Mouse (Mus musculus): ENCODE results near the gene Atat1. TPM values are rescaled to one million over a fixed set of nuclear protein-coding genes. Genes with fewer than 3 reads are reported as not detected.
A peak's percentile ranks its signal among the peaks of the same experiment; 100 is the strongest.

The Atat1 gene
- total and polyA plus RNA-seq, 3 experiments = 6.0 to 22.0 (median 6.0) TPM

- Histone ChIP-seq H3K4me3 (no peak overlapping the region), H3K27ac (no peak overlapping the region), H3K36me3 (ENCODE audit: control insufficient read depth, insufficient read depth, low read length) (no peaks in the 10 kb centered on the region; the same call in 1 of the 2 replicates), H3K27me3 (ENCODE audit: control insufficient read depth, insufficient read depth, low read length) (no peaks in the 10 kb centered on the region), H3K9ac (ENCODE audit: low read depth, low read length) (no peak overlapping the region), H3K79me2 (replicated peaks; ENCODE audit: control insufficient read depth, insufficient read depth, low read length) (no peaks in the 10 kb centered on the region), H3K4me1 (ENCODE audit: control insufficient read depth, insufficient read depth, low read length) (no peaks in the 10 kb centered on the region; the same call in 1 of the 2 replicates)
- WGBS = 2% methylated on average over 1 of the region's 1 CpGs
- intact Hi-C loops (cut with DNase I) = no loop called here
- no peak for DNase-seq
- TF ChIP-seq EP300 (IDR thresholded peaks at IDR 0.05; ENCODE audit: insufficient read depth, low read depth, low read length) (no peak), POLR2A (IDR thresholded peaks at IDR 0.05; ENCODE audit: insufficient read depth, low read depth, low read length) (no peak), CTCF (IDR thresholded peaks at IDR 0.05) (no peak)
Measured at GRCm38 (mm10) chr17:35927471-35927870, 17.6 kb upstream of the Atat1 start.

- Histone ChIP-seq H3K36me3 (ENCODE audit: control insufficient read depth, insufficient read depth, low read length) (peaks cover 11% of the 10 kb centered on the region), H3K27ac (no peak overlapping the region), H3K4me1 (ENCODE audit: control insufficient read depth, insufficient read depth, low read length) (peaks cover 6% of the 10 kb centered on the region), H3K9ac (ENCODE audit: low read depth, low read length) (no peak overlapping the region), H3K79me2 (replicated peaks; ENCODE audit: control insufficient read depth, insufficient read depth, low read length) (no peaks in the 10 kb centered on the region), H3K27me3 (ENCODE audit: control insufficient read depth, insufficient read depth, low read length) (no peaks in the 10 kb centered on the region), H3K4me3 (no peak overlapping the region)
- no peak for TF ChIP-seq POLR2A (IDR thresholded peaks at IDR 0.05; ENCODE audit: insufficient read depth, low read depth, low read length)
- no peak for TF ChIP-seq CTCF (IDR thresholded peaks at IDR 0.05)
- no peak for TF ChIP-seq EP300 (IDR thresholded peaks at IDR 0.05; ENCODE audit: insufficient read depth, low read depth, low read length)
- WGBS = 80% methylated on average over 4 of the region's 4 CpGs
- intact Hi-C loops (cut with DNase I) = no loop called here
- no peak for DNase-seq
Measured at GRCm38 (mm10) chr17:35923281-35923680, 13.4 kb upstream of the Atat1 start.

GRCm38 (mm10) chr17:35922566-35922965 is 12.7 kb upstream of the Atat1 start:
- H3K79me2 ChIP-seq (replicated peaks; ENCODE audit: control insufficient read depth, insufficient read depth, low read length) = no peaks in the 10 kb centered on the region
- peaks cover 11% of the 10 kb centered on the region for H3K36me3 ChIP-seq (ENCODE audit: control insufficient read depth, insufficient read depth, low read length)
- H3K27me3 ChIP-seq (ENCODE audit: control insufficient read depth, insufficient read depth, low read length) = no peaks in the 10 kb centered on the region
- H3K4me3 ChIP-seq = no peak overlapping the region
- intact Hi-C loops (cut with DNase I) = no loop called here
- 69% methylated on average over 3 of the region's 3 CpGs for WGBS
- H3K27ac ChIP-seq = no peak overlapping the region
- no peak overlapping the region for H3K9ac ChIP-seq (ENCODE audit: low read depth, low read length)
- no peak for DNase-seq
- TF ChIP-seq POLR2A (IDR thresholded peaks at IDR 0.05; ENCODE audit: insufficient read depth, low read depth, low read length) = no peak
- no peak for TF ChIP-seq EP300 (IDR thresholded peaks at IDR 0.05; ENCODE audit: insufficient read depth, low read depth, low read length)
- TF ChIP-seq CTCF (IDR thresholded peaks at IDR 0.05) = no peak
- H3K4me1 ChIP-seq (ENCODE audit: control insufficient read depth, insufficient read depth, low read length) = peaks cover 6% of the 10 kb centered on the region

GRCm38 (mm10) chr17:35921710-35922109 is 11.8 kb upstream of the Atat1 start:
- Histone ChIP-seq H3K9ac (ENCODE audit: low read depth, low read length) (no peak overlapping the region), H3K27me3 (ENCODE audit: control insufficient read depth, insufficient read depth, low read length) (no peaks in the 10 kb centered on the region), H3K27ac (no peak overlapping the region), H3K79me2 (replicated peaks; ENCODE audit: control insufficient read depth, insufficient read depth, low read length) (no peaks in the 10 kb centered on the region), H3K36me3 (ENCODE audit: control insufficient read depth, insufficient read depth, low read length) (peaks cover 11% of the 10 kb centered on the region), H3K4me3 (no peak overlapping the region), H3K4me1 (ENCODE audit: control insufficient read depth, insufficient read depth, low read length) (peaks cover 6% of the 10 kb centered on the region)
- 54% methylated on average over 4 of the region's 4 CpGs for WGBS
- intact Hi-C loops (cut with DNase I) = no loop called here
- TF ChIP-seq EP300 (IDR thresholded peaks at IDR 0.05; ENCODE audit: insufficient read depth, low read depth, low read length) = no peak
- no peak for DNase-seq

GRCm38 (mm10) chr17:35920862-35921562 is 11.1 kb upstream of the Atat1 start:
- DNase-seq = no peak
- H3K36me3 ChIP-seq (ENCODE audit: control insufficient read depth, insufficient read depth, low read length) = peaks cover 11% of the 10 kb centered on the region
- intact Hi-C loops (cut with DNase I) = no loop called here
- no peak overlapping the region for H3K4me3 ChIP-seq
- no peak overlapping the region for H3K9ac ChIP-seq (ENCODE audit: low read depth, low read length)
- H3K27ac ChIP-seq = peak overlapping the region; percentile 100
- no peaks in the 10 kb centered on the region for H3K79me2 ChIP-seq (replicated peaks; ENCODE audit: control insufficient read depth, insufficient read depth, low read length)
- TF ChIP-seq POLR2A (IDR thresholded peaks at IDR 0.05; ENCODE audit: insufficient read depth, low read depth, low read length) (0 out of 2 replicates have a peak, but pooled peaks have one; percentile 31), CTCF (IDR thresholded peaks at IDR 0.05) (peak; percentile 74), EP300 (IDR thresholded peaks at IDR 0.05; ENCODE audit: insufficient read depth, low read depth, low read length) (no peak)
- whole genome bisulfite sequencing = 68% methylated on average over 5 of the region's 5 CpGs
- no peaks in the 10 kb centered on the region for H3K27me3 ChIP-seq (ENCODE audit: control insufficient read depth, insufficient read depth, low read length)
- peaks cover 6% of the 10 kb centered on the region for H3K4me1 ChIP-seq (ENCODE audit: control insufficient read depth, insufficient read depth, low read length)

GRCm38 (mm10) chr17:35920384-35920783 is 10.5 kb upstream of the Atat1 start:
- no peaks in the 10 kb centered on the region for H3K27me3 ChIP-seq (ENCODE audit: control insufficient read depth, insufficient read depth, low read length)
- H3K9ac ChIP-seq (ENCODE audit: low read depth, low read length) = no peak overlapping the region
- peak overlapping the region; percentile 100 for H3K27ac ChIP-seq
- H3K79me2 ChIP-seq (replicated peaks; ENCODE audit: control insufficient read depth, insufficient read depth, low read length) = no peaks in the 10 kb centered on the region
- no peak for DNase-seq
- peaks cover 11% of the 10 kb centered on the region for H3K36me3 ChIP-seq (ENCODE audit: control insufficient read depth, insufficient read depth, low read length)
- intact Hi-C loops (cut with DNase I) = no loop called here
- H3K4me1 ChIP-seq (ENCODE audit: control insufficient read depth, insufficient read depth, low read length) = peaks cover 8% of the 10 kb centered on the region
- TF ChIP-seq EP300 (IDR thresholded peaks at IDR 0.05; ENCODE audit: insufficient read depth, low read depth, low read length) = 0 out of 2 replicates have a peak, but pooled peaks have one; percentile 7
- TF ChIP-seq CTCF (IDR thresholded peaks at IDR 0.05) = no peak
- WGBS = 50% methylated on average over 1 of the region's 1 CpGs
- no peak overlapping the region for H3K4me3 ChIP-seq
